Mouse (Mus musculus) left cerebral cortex, adult 6 months (tissue): ENCODE data around the gene Eif5. TPM values are rescaled to one million over a fixed set of nuclear protein-coding genes. Genes with fewer than 3 reads are reported as not detected.

Experiments used
- long read RNA-seq, 2 experiments: library from polyadenylated mRNA; unstranded; transcript quantifications; one replicate each; pipeline ENCODE4 v2.0.0; 2019 to 2020
- polyA plus RNA-seq: library from polyadenylated mRNA; unstranded; fragments of <200 nt; fragmentation: Nextera tagmentation; gene quantifications from 2 replicates; pipeline ENCODE4 v1.2.3, GENCODE M21; 2021

Gene Eif5
- polyA plus RNA-seq = 364 and 515 TPM in 2 replicates
- long read RNA-seq, experiment 1, full-length matches to known transcripts = 307 of 520 reads
- long read RNA-seq, experiment 1, partial matches to known transcripts = 172 of 520 reads
- long read RNA-seq, experiment 1, other reads (novel, unspliced or antisense) = 41 of 520 reads
- long read RNA-seq, experiment 2, full-length matches to known transcripts = 43 of 420 reads
- long read RNA-seq, experiment 2, partial matches to known transcripts = 362 of 420 reads
- long read RNA-seq, experiment 2, other reads (novel, unspliced or antisense) = 15 of 420 reads

DNA sequence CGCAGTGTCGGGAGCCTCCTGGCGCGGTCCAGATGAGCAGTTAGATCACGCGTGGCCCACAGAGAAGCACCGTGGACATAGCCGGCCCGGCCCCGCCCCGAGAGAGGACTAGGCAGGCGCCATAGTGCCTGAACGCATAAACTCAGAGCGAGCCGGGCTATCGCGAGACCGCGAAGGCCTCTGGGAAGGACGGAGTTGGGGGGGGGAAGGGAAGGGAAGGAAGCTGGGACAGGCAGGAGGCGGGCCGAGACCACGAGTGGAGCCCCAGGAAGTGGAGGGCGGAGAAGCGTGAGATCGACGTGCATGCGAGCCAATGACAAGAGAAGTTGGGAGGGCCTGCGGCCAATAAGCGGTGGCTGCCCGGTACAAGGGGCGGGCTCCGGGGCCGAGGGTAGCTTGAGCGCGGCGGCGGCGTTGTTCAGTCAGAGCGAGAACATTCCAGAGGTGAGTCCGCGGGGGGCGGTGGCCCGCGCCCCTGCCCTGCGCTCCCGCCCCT lies at the start of gene Eif5:
Gene Eif5 (plus strand): TSS at position 221 of the 496 bp plus-strand sequence.

GRCm38 (mm10) chr12:111574074-111574886 lies 36.5 kb downstream of the Eif5 start, which contains the start of gene Mark3:
Gene Mark3 (plus strand): TSS chr12:111574523.

Other genes with a start within 250 kb of the Eif5 start
- 25.6 and 28.3 TPM in 2 replicates for gene Cdc42bpb, start 160.3 kb upstream of the Eif5 start, polyA plus RNA-seq
- gene Lbhd2, start 131.2 kb upstream of the Eif5 start, polyA plus RNA-seq = 3.7 and 5.8 TPM in 2 replicates
- gene Exoc3l4, start 121.0 kb upstream of the Eif5 start, polyA plus RNA-seq = 2.9 and 3.2 TPM in 2 replicates
- gene Tnfaip2, start 95.5 kb upstream of the Eif5 start, polyA plus RNA-seq = 3.6 and 3.7 TPM in 2 replicates
- 3.4 and 3.5 TPM in 2 replicates for gene Gm266, start 52.2 kb upstream of the Eif5 start, polyA plus RNA-seq
- gene Mark3, start 36.5 kb downstream of the Eif5 start, polyA plus RNA-seq = 11.8 and 14.0 TPM in 2 replicates
- 5,585 and 5,716 TPM in 2 replicates for gene Ckb, start 134.3 kb downstream of the Eif5 start, polyA plus RNA-seq
- 8.6 and 15.0 TPM in 2 replicates for gene Trmt61a, start 140.1 kb downstream of the Eif5 start, polyA plus RNA-seq
- 53.7 and 54.9 TPM in 2 replicates for gene Bag5, start 175.2 kb downstream of the Eif5 start, polyA plus RNA-seq
- gene Apopt1, start 175.2 kb downstream of the Eif5 start, polyA plus RNA-seq = 77.8 and 87.2 TPM in 2 replicates
- gene Klc1, start 220.8 kb downstream of the Eif5 start, polyA plus RNA-seq = 377 and 460 TPM in 2 replicates